Mouse (Mus musculus): ENCODE results near the gene Itgam. TPM values are rescaled to one million over a fixed set of nuclear protein-coding genes. Genes with fewer than 3 reads are reported as not detected.

Itgam gene
- polyA plus RNA-seq, 1 experiment from 2014 or later, result 0.91 TPM

Other genes with a start within 250 kb of the Itgam start
- gene Stx4a, start 238.3 kb upstream of the Itgam start, polyA plus RNA-seq (2014; fragmentation: Nextera tagmentation; extraction: Ambion mirVana), result 13.0 and 14.3 TPM in 2 replicates
- 4.7 and 4.9 TPM in 2 replicates for gene Stx1b, start 238.1 kb upstream of the Itgam start, polyA plus RNA-seq (2014; fragmentation: Nextera tagmentation; extraction: Ambion mirVana)
- gene Zfp646, start 186.4 kb upstream of the Itgam start, polyA plus RNA-seq (2014; fragmentation: Nextera tagmentation; extraction: Ambion mirVana), result 14.4 and 14.9 TPM in 2 replicates
- gene Zfp668, start 185.8 kb upstream of the Itgam start, polyA plus RNA-seq (2014; fragmentation: Nextera tagmentation; extraction: Ambion mirVana), result 20.9 and 21.0 TPM in 2 replicates
- 0.22 and 0.28 TPM in 2 replicates for gene Prss53, start 171.7 kb upstream of the Itgam start, polyA plus RNA-seq (2014; fragmentation: Nextera tagmentation; extraction: Ambion mirVana)
- gene Gm21974, start 167.2 kb upstream of the Itgam start, polyA plus RNA-seq (2014; fragmentation: Nextera tagmentation; extraction: Ambion mirVana), result not detected in 2 replicates
- gene Vkorc1, start 167.0 kb upstream of the Itgam start, polyA plus RNA-seq (2014; fragmentation: Nextera tagmentation; extraction: Ambion mirVana), result 64.5 and 67.4 TPM in 2 replicates
- gene Bckdk, start 158.6 kb upstream of the Itgam start, polyA plus RNA-seq (2014; fragmentation: Nextera tagmentation; extraction: Ambion mirVana), result 99.1 and 116 TPM in 2 replicates
- gene Kat8, start 150.1 kb upstream of the Itgam start, polyA plus RNA-seq (2014; fragmentation: Nextera tagmentation; extraction: Ambion mirVana), result 49.5 and 55.2 TPM in 2 replicates
- gene Prss8, start 132.5 kb upstream of the Itgam start, polyA plus RNA-seq (2014; fragmentation: Nextera tagmentation; extraction: Ambion mirVana), result 8.7 and 9.0 TPM in 2 replicates
- gene Prss36, start 115.9 kb upstream of the Itgam start, polyA plus RNA-seq (2014; fragmentation: Nextera tagmentation; extraction: Ambion mirVana), result 11.0 and 12.2 TPM in 2 replicates
- 52.5 and 57.7 TPM in 2 replicates for gene Fus, start 95.2 kb upstream of the Itgam start, polyA plus RNA-seq (2014; fragmentation: Nextera tagmentation; extraction: Ambion mirVana)
- 7.3 TPM in 2 replicates for gene Pycard, start 68.8 kb upstream of the Itgam start, polyA plus RNA-seq (2014; fragmentation: Nextera tagmentation; extraction: Ambion mirVana)
- 0.10 TPM in 1 of 2 replicates, not detected in the other for gene Trim72, start 58.7 kb upstream of the Itgam start, polyA plus RNA-seq (2014; fragmentation: Nextera tagmentation; extraction: Ambion mirVana)
- gene Gm49368, start within 50 bp of the Itgam start, polyA plus RNA-seq (2014; fragmentation: Nextera tagmentation; extraction: Ambion mirVana), result not detected in 2 replicates
- gene Itgax, start 66.9 kb downstream of the Itgam start, polyA plus RNA-seq (2014; fragmentation: Nextera tagmentation; extraction: Ambion mirVana), result 0.24 TPM in 1 of 2 replicates, not detected in the other
- not detected in 2 replicates for gene Itgad, start 91.7 kb downstream of the Itgam start, polyA plus RNA-seq (2014; fragmentation: Nextera tagmentation; extraction: Ambion mirVana)
- gene Cox6a2, start 143.7 kb downstream of the Itgam start, polyA plus RNA-seq (2014; fragmentation: Nextera tagmentation; extraction: Ambion mirVana), result 0.56 and 2.2 TPM in 2 replicates
- gene Armc5, start 174.7 kb downstream of the Itgam start, polyA plus RNA-seq (2014; fragmentation: Nextera tagmentation; extraction: Ambion mirVana), result 6.6 and 6.8 TPM in 2 replicates
- 10.9 and 13.1 TPM in 2 replicates for gene 9130023H24Rik, start 175.4 kb downstream of the Itgam start, polyA plus RNA-seq (2014; fragmentation: Nextera tagmentation; extraction: Ambion mirVana)
- gene Tgfb1i1, start 184.2 kb downstream of the Itgam start, polyA plus RNA-seq (2014; fragmentation: Nextera tagmentation; extraction: Ambion mirVana), result 18.5 and 26.2 TPM in 2 replicates
- gene Slc5a2, start 203.0 kb downstream of the Itgam start, polyA plus RNA-seq (2014; fragmentation: Nextera tagmentation; extraction: Ambion mirVana), result 0.27 TPM in 1 of 2 replicates, not detected in the other
- gene BC017158, start 235.5 kb downstream of the Itgam start, polyA plus RNA-seq (2014; fragmentation: Nextera tagmentation; extraction: Ambion mirVana), result 19.4 and 20.1 TPM in 2 replicates